Mouse (Mus musculus): ENCODE measurements around the gene Lpp.

The Lpp gene

DNA sequence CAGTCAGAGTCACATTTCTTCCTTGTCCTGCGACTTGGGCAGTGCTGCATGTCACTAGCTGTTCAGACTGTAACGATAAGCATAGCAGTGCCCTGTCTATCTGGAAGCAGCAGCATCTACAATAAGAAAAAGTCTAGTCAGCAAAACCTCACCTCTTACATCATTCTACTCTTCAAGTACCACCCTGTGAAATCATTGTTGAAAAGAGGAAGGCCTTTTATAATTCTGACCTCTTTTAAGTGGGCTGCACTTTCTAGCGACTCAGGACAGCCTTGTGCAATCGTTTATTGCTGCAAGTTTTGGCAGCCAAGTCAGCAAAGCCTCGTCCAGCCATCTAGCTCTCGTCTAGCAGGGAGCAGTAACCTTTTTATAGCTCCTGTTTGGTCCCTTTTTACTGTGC is 498.1 kb downstream of the Lpp start:
- no peak for DNase-seq

DNA sequence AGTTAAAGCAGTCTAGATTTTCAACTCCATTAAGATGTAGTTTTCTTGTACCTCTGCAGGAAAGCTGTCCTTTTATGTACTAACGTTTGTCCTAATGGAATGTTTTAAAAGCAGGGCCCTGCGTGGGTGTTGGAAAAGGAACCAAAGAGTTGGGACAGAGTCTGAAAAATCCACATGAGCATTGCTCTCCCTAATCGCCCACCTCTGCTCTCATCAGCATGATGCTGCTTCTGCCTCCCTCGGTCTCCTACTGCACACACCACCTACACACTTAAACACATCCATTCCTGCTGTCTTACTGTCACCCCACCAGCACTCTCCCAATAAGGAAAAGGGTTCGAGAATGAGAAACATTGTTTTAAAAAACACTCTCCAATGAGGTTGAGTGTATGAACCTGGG is 501.9 kb downstream of the Lpp start:
- no peak for DNase-seq

DNA sequence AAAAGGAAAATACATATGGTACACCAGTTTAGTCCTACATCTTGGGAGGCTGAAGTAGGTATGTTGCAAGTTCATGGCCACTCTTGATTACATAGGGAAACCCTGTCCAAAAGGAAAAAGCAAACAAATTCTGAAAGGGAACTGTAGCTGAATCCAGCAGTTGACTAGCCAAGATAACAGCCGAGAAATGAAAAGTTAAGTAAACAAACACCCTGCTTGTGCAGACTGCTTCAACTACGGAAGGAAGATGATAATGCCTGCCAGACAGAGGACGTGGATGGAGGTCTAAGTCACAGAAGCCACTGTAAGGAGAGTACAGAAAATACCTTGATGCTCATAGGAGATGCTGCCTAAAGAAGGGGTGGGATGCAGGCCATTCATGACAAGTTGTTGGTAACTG is 504.3 kb downstream of the Lpp start:
- DNase-seq: no peak

DNA sequence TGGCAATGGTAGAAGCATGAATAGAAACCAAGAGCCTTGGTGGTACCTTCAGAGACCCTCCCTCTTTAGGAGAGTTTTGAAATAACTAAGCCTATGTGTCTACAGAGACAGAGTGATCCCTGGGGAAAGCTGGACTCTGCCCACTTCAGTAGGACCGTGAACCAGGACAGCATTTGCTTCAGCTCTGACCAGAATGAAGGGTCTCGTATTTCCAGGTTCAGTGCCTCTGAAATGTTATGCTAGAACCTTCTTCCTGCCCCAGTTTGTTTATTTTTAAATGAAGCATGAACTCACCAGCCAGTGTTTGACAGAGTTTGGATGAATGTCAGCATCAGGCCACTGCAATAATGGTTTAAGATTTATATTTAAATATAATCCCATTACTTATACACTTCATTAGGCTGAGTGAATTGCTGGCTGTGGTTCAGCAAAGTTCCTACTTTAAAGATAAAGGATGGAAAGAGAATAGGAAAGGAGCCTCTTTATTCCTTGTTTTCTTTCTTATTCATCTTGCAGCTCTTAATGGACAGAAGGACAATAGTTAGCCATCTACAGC is 507.0 kb downstream of the Lpp start:
- no peak for DNase-seq

DNA sequence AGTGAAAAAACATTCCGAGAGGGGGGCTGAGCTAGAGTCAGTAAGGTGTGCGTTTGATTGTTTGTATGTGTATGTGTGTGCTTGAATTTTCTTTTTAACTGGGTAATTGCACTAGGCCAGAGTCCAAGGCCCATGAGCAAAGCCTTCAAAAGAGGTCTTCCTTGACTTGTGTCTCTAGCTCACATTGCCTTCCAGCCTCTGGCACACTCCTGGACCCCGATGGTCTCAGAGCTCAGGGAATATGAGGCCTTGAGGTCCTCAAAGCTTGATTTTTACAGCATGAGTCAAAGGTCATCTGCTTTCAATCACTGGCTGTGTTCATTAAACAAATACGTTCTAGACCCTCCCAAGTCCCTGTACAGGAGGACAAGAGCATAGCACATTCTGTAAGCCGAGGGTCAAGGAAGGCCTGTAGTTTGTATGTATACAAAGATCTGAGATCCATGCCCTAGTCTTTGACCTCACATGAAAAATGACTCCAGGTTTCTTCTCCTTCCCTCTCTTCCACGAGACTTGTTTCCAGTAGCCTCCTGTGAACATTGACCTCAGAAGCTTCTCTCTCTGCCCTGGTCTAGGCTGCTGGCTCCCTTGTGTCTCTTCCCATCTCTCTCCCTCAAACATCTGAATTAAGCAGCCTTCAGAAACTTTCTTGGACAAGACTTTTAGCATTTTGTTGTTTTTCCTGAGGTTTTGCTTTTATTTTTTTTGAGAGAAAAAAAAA is 508.0 kb downstream of the Lpp start:
- DNase-seq: no peak

GRCm38 (mm10) chr16:24902111-24902510 is 508.8 kb downstream of the Lpp start:
- DNase-seq: no peak

DNA sequence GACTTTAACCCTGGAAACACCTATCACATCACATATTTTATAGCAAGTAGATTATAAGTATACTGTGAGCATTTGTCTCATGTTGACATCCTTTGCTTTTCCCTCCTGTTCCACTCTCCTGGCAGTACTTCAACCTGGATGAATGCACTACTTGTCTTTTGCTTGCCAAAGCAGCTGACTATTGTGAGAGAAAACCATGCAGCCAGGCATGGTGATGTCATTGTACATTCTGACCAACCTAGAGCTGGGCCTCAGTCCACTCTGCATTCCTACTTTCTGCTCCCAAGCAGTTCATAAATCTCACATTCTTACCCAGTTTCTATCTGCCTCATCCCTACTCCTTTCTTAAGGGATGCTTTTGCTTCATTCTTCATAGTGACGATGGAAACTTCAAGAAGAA is 515.6 kb downstream of the Lpp start:
- DNase-seq: peak; percentile 25 to 42

GRCm38 (mm10) chr16:24910321-24910720 is 517.0 kb downstream of the Lpp start:
- DNase-seq: no peak

GRCm38 (mm10) chr16:24910834-24911233 is 517.5 kb downstream of the Lpp start:
- DNase-seq: peak in 1 of 2 experiments; percentile 12

- DNase-seq: no peak
Measured at GRCm38 (mm10) chr16:24912381-24912780, 519.1 kb downstream of the Lpp start.

GRCm38 (mm10) chr16:24913021-24913420 is 519.7 kb downstream of the Lpp start:
- peak; percentile 12 to 20 for DNase-seq

GRCm38 (mm10) chr16:24913641-24914392 is 520.5 kb downstream of the Lpp start:
- peak; percentile 14 to 15 for DNase-seq

DNA sequence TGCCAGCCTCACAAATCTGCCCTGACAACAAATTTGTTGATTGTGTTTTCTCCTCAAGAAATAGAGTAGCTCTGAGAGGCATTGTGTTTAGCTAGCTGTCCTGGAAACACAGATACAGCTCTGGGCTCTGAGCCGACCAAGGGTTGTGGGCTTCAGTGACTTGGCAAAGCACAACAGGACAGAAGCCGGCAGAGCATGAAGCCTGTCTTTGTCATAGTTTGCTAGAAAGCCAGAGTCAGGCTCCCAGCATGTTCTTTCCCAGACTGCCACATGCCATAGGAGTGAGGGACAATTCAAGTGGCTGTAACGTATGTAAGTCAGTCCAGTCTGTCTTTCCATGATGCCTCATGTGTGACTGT is 521.1 kb downstream of the Lpp start:
- DNase-seq: peak; percentile 85 to 92

GRCm38 (mm10) chr16:24915470-24915869 is 522.2 kb downstream of the Lpp start:
- no peak for DNase-seq

GRCm38 (mm10) chr16:24919349-24920012 is 526.2 kb downstream of the Lpp start:
- peak in 1 of 2 experiments; percentile 14 for DNase-seq

GRCm38 (mm10) chr16:24930070-24930469 is 536.8 kb downstream of the Lpp start:
- DNase-seq: no peak

DNA sequence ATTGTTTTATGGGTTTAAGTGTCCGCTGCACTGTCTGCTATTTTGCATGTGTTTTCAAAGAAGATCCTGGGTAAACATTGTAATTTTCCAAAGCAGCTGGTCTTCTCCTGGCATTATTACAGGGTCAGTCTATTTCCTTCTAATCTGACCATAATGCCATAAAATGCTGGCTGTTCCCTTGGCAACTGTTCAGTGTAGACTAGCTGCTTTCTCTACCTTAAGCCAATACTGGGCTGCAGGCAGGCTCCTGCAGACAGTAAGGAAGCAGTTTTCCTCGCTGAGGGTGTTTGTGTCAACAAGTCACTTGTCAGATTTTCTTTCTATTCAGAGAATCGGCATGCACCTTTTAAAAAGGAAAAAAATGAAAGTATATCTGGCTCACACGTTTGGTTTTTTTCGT is 537.3 kb downstream of the Lpp start:
- DNase-seq: peak; percentile 77 to 78

DNA sequence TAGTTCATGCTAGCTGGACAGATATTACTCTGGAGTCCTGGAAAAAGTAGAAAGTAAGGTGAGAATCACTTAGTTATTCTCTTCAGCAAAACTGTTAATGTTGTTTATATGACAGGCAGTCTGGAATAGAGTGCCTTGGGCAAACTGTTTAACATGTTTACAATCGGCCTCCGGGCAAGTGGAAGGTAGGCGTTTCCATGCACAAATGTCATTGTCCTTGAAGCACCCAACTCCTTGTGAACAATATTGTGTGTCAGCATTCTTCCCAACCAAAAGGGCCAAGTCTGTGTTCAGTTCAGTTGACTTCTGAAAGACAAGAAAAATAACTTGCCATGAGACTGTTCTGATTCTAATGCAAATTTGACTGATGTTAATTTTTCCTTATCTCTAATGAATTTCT is 539.5 kb downstream of the Lpp start:
- DNase-seq: no peak

- no peak for DNase-seq
Measured at GRCm38 (mm10) chr16:24933691-24934090, 540.4 kb downstream of the Lpp start.

- DNase-seq: no peak
Measured at GRCm38 (mm10) chr16:24941306-24942160, 548.2 kb downstream of the Lpp start.

- peak in 1 of 2 experiments; percentile 8 for DNase-seq
Measured at GRCm38 (mm10) chr16:24943486-24944261, 550.4 kb downstream of the Lpp start.

GRCm38 (mm10) chr16:24946356-24946755 is 553.0 kb downstream of the Lpp start:
- no peak for DNase-seq

All from cerebellum, postnatal 10 days (tissue).